Mouse (Mus musculus) layer of hippocampus, postnatal 36 days (tissue): ENCODE data around the gene Clec4b1. TPM values are rescaled to one million over a fixed set of nuclear protein-coding genes. Genes with fewer than 3 reads are reported as not detected.
"Not testable (repeated sequence)": the region's sequence is repeated elsewhere in the genome, so short reads cannot be mapped to it uniquely, and the experiment has no call there.

Source experiments
- DNase-seq, 2 experiments: peaks; one replicate each; pipeline ENCODE4 v3.0.0; 2022
- total RNA-seq, 2 experiments: library from RNA; stranded (reverse); gene quantifications; 2 replicates each; pipeline ENCODE4 v1.2.3; 2021

Clec4b1 gene
- not detected for total RNA-seq

DNA sequence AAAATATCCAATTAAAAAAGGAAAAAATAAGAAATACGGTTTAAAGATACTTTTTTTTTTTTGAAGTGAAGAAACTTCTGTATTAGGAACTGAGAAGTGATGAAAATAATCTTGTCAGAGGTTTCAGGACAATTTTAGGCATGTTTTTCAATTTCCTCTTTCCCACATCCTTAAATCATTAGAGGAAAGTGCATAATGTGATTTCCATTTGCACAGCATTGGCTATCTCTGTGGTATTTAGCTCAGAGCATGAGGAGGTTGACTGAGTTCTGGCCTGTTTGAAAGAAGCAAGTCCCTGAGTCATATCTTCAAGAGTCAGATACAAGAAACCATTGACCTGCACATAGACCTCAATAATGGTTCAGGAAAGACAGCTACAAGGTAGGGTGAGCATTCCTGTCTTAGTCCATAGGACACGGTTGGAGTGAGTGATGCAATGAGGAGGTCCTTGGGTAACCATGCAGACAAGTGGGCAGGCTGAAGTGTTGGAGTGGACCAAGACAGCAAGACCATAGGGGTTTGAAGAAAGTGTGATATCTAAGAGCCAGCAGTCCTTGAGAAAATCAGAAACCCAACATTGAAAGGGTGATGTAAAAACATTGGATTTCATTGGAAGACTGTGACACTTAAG is at the start of gene Clec4b1:
TSS of gene Clec4b1 (plus strand) at position 221 of the 631 bp plus-strand sequence.
- no peak for DNase-seq

DNA sequence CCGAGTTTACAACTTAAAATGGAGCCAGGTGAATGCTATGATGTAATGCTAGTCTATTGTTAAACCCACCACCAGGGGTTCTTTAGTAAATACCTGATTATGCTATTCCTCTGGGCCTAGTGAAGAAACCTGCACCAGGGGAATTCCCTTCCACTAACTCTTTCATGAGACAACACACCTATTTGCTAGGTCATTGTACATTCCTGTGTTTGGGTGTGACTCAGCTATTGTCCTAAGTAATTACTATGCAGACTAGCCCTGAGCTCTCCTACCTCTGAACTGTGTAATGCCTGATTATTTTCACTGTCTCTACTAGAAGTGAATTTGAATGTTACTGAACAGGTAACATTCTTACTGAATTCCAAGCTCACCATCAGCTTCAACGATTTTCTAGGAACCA is 45.1 kb upstream of the Clec4b1 start:
- DNase-seq, result not testable (repeated sequence)

DNA sequence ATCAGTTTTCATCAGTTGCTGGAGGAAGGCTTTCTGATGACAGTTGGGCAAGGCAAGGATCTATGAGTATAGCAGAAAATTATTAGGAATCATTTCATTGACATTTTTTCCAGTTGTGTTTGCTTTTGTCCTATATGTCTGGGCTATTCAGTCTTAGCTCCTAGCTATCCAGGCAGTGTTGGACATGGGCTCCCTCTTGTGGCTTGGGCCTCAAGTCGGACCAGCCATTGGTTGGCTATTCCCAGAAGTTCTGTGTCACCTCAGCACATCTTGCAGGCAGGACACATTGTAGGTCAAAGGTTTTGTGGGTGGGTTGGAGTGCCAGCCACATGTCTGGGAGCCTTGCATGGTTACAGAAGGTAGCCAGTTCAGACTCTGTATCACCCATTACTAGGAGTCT is 44.2 kb upstream of the Clec4b1 start:
- no peak for DNase-seq

DNA sequence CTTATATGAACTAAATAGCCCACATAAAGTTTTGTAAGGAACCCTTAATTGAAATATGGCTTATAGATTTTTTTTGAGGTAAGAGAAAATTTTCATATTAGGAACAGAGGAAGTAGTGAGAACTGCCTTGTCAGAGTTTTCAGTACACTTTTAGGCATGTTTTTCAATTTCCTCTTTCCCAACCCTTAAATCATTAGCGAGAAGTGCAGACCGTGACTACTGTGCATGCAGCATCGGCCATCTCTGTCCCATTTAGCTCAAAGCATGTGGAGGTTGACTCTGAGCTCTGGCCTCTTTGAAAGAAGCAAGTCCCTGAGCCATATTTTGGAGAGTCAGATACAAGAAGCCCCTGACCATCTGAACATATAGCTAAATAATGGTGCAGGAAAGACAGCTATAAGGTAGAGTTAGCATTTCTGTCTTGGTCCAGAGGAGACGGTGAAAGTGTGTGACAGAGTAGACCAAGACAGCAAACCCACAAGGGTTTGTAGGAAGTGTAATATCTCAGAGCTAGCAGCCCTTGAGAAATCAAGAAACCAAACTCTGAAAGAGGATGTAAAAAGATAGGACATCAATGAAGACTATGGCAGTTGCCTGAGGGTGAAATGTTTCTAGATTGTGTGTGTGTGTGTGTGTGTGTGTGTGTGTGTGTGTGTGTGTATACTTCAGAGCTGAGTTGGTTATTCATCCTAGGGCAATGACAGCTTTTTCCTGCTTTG is 45.5 kb downstream of the Clec4b1 start:
- DNase-seq, result no peak

DNA sequence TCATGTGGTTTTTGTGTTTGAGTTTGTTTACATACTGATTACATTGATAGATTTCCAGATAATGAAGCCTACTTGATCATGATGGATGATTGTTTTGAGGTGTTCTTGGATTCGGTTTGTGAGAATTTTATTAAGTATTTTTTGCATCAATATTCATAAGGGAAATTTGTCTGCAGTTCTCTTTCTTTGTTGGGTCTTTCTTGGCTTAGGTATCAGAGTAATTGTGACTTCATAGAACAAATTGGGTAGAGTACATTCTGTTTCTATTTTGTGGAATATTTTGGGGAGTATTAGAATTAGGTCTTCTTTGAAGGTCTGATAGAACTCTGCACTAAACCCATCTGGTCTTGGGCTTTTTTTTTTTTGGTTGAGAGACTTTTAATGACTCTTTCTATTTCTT is 56.4 kb downstream of the Clec4b1 start, which contains the start of gene Clec4a2:
TSS of gene Clec4a2 (plus strand) at position 301 of the 400 bp plus-strand sequence.
- DNase-seq, result not testable (repeated sequence)

Other genes starting within 250 kb of the Clec4b1 start
- 100 to 1,000 TPM; 110 to 121 TPM for gene Slc2a3, start 248.3 kb upstream of the Clec4b1 start, total RNA-seq
- gene Foxj2, start 230.0 kb upstream of the Clec4b1 start, total RNA-seq, result 10 to 100 TPM; 26.5 to 30.3 TPM
- under 1 TPM; 0.47 to 0.63 TPM for gene C3ar1, start 193.8 kb upstream of the Clec4b1 start, total RNA-seq
- gene Necap1, start 175.5 kb upstream of the Clec4b1 start, total RNA-seq, result 100 to 1,000 TPM; 205 to 211 TPM
- under 1 TPM in 1 of 2 experiments, not detected in 1; 0.88 TPM for gene Clec4a1, start 128.1 kb upstream of the Clec4b1 start, total RNA-seq
- gene Clec4a3, start 97.4 kb upstream of the Clec4b1 start, total RNA-seq, result 1 to 10 TPM; 1.3 to 1.4 TPM
- not detected for gene Clec4a4, start 59.6 kb upstream of the Clec4b1 start, total RNA-seq
- gene Clec4a2, start 56.5 kb downstream of the Clec4b1 start, total RNA-seq, result 1 to 10 TPM; 1.8 to 2.7 TPM
- not detected for gene Clec4b2, start 122.9 kb downstream of the Clec4b1 start, total RNA-seq
- gene Clec4n, start 179.9 kb downstream of the Clec4b1 start, total RNA-seq, result not detected
- not detected for gene Clec4d, start 212.1 kb downstream of the Clec4b1 start, total RNA-seq
- gene Clec4e, start 239.9 kb downstream of the Clec4b1 start, total RNA-seq, result not detected